In genomic region chrX:112949792-112950191, GRCm38 (mm10) we compare ENCODE assay signal across 8 mouse cellular contexts.
DNase-seq lines count a peak whose midpoint lies in the region; ATAC-seq lines count a peak whose summit lies in the region.
"Had no signal": no experiment of that assay in that cellular context is flagged by ENCODE, and none has a peak within 500 bp of the region (broad histone marks: within the 10 kb centered on the region; RNA-seq: fewer than 3 reads in every experiment).

No protein-coding gene starts in this region.

- DNase-seq in kidney, postnatal 14 days = peak; percentile 0
- DNase-seq in 3T3-L1 (ENCODE audit: low read depth, low spot score) (peak; percentile 39), A20 (ENCODE audit: low read depth, low spot score) (peak; percentile 30)
- DNase-seq in hindlimb bud, embryonic 11.5 days (ENCODE audit: extremely low spot score, low read depth, low spot score) = peak; percentile 3
- no peak for DNase-seq in adrenal gland, adult 8-10 months

- WGBS in kidney, embryonic 14.5 days = 54% methylated on average over 1 of the region's 1 CpGs

- no peaks in the 10 kb centered on the region for H3K27me3 ChIP-seq in kidney, embryonic 14.5 days (ENCODE audit: control insufficient read depth, insufficient read depth, low read length)

- H3K4me3 ChIP-seq in kidney, embryonic 14.5 days (ENCODE audit: low read length) = no peak overlapping the region

- no peak for ATAC-seq in kidney, embryonic 14.5 days (ENCODE audit: low FRiP score, low TSS enrichment)
- ATAC-seq in erythroid progenitor cell, adult 5-6 weeks (replicated peaks; ENCODE audit: low FRiP score, poor library complexity, severe bottlenecking) = no peak
- ATAC-seq: intestine, embryonic 16.5 days had no signal

- H3K9me3 ChIP-seq in kidney, embryonic 14.5 days (ENCODE audit: control insufficient read depth, low read length) = no peaks in the 10 kb centered on the region

- no peaks in the 10 kb centered on the region for H3K36me3 ChIP-seq in kidney, embryonic 14.5 days (ENCODE audit: control insufficient read depth, insufficient read depth, low read length)

- H3K4me2 ChIP-seq in kidney, embryonic 14.5 days (replicated peaks; ENCODE audit: low read depth, low read length) = no peak overlapping the region

- no peak overlapping the region for H3K27ac ChIP-seq in kidney, embryonic 14.5 days (ENCODE audit: low read depth, low read length)

- no peaks in the 10 kb centered on the region for H3K4me1 ChIP-seq in kidney, embryonic 14.5 days (ENCODE audit: control insufficient read depth, insufficient read depth, low read length)

- H3K9ac ChIP-seq in kidney, embryonic 14.5 days (ENCODE audit: low read depth, low read length) = no peak overlapping the region
